Mouse (Mus musculus): Measurements from ENCODE around the gene Npas1. TPM values are rescaled to one million over a fixed set of nuclear protein-coding genes. Genes with fewer than 3 reads are reported as not detected.

Gene Npas1
- total RNA-seq (2014; rRNA removed) (9.4 and 11.1 TPM in 2 replicates), polyA plus RNA-seq (2015; fragmentation: Nextera tagmentation; extraction: Ambion mirVana) (9.5 and 12.3 TPM in 2 replicates)

- Histone ChIP-seq H3K27ac (ENCODE audit: low read depth, low read length) (no peak within 1 kb of the TSS), H3K27me3 (ENCODE audit: insufficient read depth, low read length) (peaks cover 45% of the 10 kb centered on the region)
- WGBS: 91% methylated on average over 8 of the region's 8 CpGs
Observed at GRCm38 (mm10) chr7:16477628-16478027, at the start of gene Npas1. TSS of gene Npas1 (minus strand) at chr7:16477728.

GRCm38 (mm10) chr7:16525995-16526394, 48.5 kb upstream of the Npas1 start:
- no peak for TF ChIP-seq CTCF (IDR thresholded peaks at IDR 0.05)
- DNase-seq (ENCODE audit: low spot score): no peak
- Histone ChIP-seq H3K27me3 (ENCODE audit: insufficient read depth, low read length) (no peaks in the 10 kb centered on the region), H3K9ac (replicated peaks; ENCODE audit: low read length, poor library complexity, severe bottlenecking) (no peak overlapping the region), H3K9me3 (ENCODE audit: low read length) (no peaks in the 10 kb centered on the region), H3K4me1 (ENCODE audit: insufficient read depth, low read length) (no peaks in the 10 kb centered on the region), H3K4me3 (ENCODE audit: low read depth, low read length) (no peak overlapping the region), H3K4me2 (ENCODE audit: low read depth, low read length, poor library complexity, severe bottlenecking) (no peak overlapping the region), H3K27ac (ENCODE audit: low read depth, low read length) (no peak overlapping the region), H3K36me3 (ENCODE audit: insufficient read depth, low read length) (no peaks in the 10 kb centered on the region; the same call in 1 of the 2 replicates)
- 87% methylated on average over 2 of the region's 2 CpGs for WGBS
- no peak for ATAC-seq (ENCODE audit: low FRiP score)

More at GRCm38 (mm10) chr7:16477628-16478027, at the start of gene Npas1:
- H3K4me1 ChIP-seq (ENCODE audit: insufficient read depth, low read length): 0 out of 2 replicates have a peak, but pooled peaks cover 11% of the 10 kb centered on the region
- H3K36me3 ChIP-seq (ENCODE audit: insufficient read depth, low read length): no peaks in the 10 kb centered on the region
- peak within 1 kb of the TSS; percentile 36 for H3K4me3 ChIP-seq (ENCODE audit: low read depth, low read length)
- peak within 1 kb of the TSS; percentile 44; the same call in 1 of the 2 replicates for H3K9ac ChIP-seq (replicated peaks; ENCODE audit: low read length, poor library complexity, severe bottlenecking)
- TF ChIP-seq CTCF (IDR thresholded peaks at IDR 0.05): no peak
- ATAC-seq (ENCODE audit: low FRiP score) (no peak), DNase-seq (ENCODE audit: low spot score) (no peak)
- H3K4me2 ChIP-seq (ENCODE audit: low read depth, low read length, poor library complexity, severe bottlenecking): peak within 1 kb of the TSS; percentile 68
- H3K9me3 ChIP-seq (ENCODE audit: low read length): no peaks in the 10 kb centered on the region

DNA sequence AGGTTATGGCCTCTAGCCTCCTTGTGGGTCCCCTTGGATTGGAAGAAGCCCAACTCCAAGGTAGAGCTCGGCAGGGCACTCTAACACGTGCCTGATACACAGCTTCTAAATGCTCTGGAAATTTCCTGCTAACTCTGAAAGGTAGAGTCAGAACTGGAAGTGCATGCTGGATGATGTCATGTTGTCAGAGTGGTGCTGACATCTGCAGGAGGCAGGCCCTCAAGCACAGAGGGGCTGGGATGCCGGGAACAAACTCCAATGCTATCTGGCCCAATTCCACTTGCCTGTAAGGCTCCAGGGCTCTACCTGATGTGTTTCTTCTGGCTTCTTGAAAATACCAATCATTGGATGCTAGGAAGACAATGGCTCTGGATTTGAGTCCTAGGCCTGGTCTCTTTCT, 47.9 kb upstream of the Npas1 start:
- Histone ChIP-seq H3K4me2 (ENCODE audit: low read depth, low read length, poor library complexity, severe bottlenecking) (no peak overlapping the region), H3K36me3 (ENCODE audit: insufficient read depth, low read length) (no peaks in the 10 kb centered on the region; the same call in 1 of the 2 replicates), H3K9ac (replicated peaks; ENCODE audit: low read length, poor library complexity, severe bottlenecking) (no peak overlapping the region), H3K9me3 (ENCODE audit: low read length) (no peaks in the 10 kb centered on the region), H3K4me1 (ENCODE audit: insufficient read depth, low read length) (no peaks in the 10 kb centered on the region), H3K4me3 (ENCODE audit: low read depth, low read length) (no peak overlapping the region), H3K27me3 (ENCODE audit: insufficient read depth, low read length) (no peaks in the 10 kb centered on the region), H3K27ac (ENCODE audit: low read depth, low read length) (no peak overlapping the region)
- TF ChIP-seq CTCF (IDR thresholded peaks at IDR 0.05): no peak
- 86% methylated on average over 3 of the region's 3 CpGs for WGBS
- no peak for DNase-seq (ENCODE audit: low spot score)
- no peak for ATAC-seq (ENCODE audit: low FRiP score)

GRCm38 (mm10) chr7:16524308-16524707, 46.8 kb upstream of the Npas1 start:
- WGBS: 62% methylated on average over 2 of the region's 2 CpGs
- ATAC-seq (ENCODE audit: low FRiP score): no peak

DNA sequence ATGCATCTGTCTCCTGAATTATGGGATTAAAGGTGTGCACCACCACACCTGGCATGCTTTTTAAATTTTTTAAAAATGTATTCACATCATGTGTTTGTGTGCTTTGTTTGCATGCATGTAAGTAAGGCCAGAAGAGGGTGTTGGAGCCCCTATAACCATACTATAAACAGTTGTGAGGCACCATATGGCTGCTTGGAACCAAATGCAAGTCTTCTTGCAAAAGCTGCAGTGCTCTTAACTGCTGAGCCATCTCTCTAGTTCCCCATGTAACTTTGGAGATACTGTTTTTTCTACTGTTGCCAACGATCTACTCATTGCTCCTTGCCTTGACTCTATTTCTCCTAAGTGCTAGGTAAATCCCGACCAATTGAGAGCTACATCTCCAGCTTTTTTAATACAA, 41.8 kb upstream of the Npas1 start:
- no peak for DNase-seq (ENCODE audit: low spot score)
- Histone ChIP-seq H3K9me3 (ENCODE audit: low read length) (no peaks in the 10 kb centered on the region), H3K27me3 (ENCODE audit: insufficient read depth, low read length) (no peaks in the 10 kb centered on the region), H3K36me3 (ENCODE audit: insufficient read depth, low read length) (peaks cover 2% of the 10 kb centered on the region; the same call in 1 of the 2 replicates), H3K4me2 (ENCODE audit: low read depth, low read length, poor library complexity, severe bottlenecking) (no peak overlapping the region), H3K4me1 (ENCODE audit: insufficient read depth, low read length) (no peaks in the 10 kb centered on the region), H3K4me3 (ENCODE audit: low read depth, low read length) (no peak overlapping the region), H3K27ac (ENCODE audit: low read depth, low read length) (no peak overlapping the region), H3K9ac (replicated peaks; ENCODE audit: low read length, poor library complexity, severe bottlenecking) (no peak overlapping the region)
- ATAC-seq (ENCODE audit: low FRiP score): no peak
- no peak for TF ChIP-seq CTCF (IDR thresholded peaks at IDR 0.05)
- WGBS: 95% methylated on average over 2 of the region's 2 CpGs

More at GRCm38 (mm10) chr7:16524308-16524707, 46.8 kb upstream of the Npas1 start:
- H3K4me3 ChIP-seq (ENCODE audit: low read depth, low read length): no peak overlapping the region
- no peaks in the 10 kb centered on the region for H3K27me3 ChIP-seq (ENCODE audit: insufficient read depth, low read length)
- no peaks in the 10 kb centered on the region for H3K9me3 ChIP-seq (ENCODE audit: low read length)
- DNase-seq (ENCODE audit: low spot score): peak; percentile 49
- H3K9ac ChIP-seq (replicated peaks; ENCODE audit: low read length, poor library complexity, severe bottlenecking): no peak overlapping the region
- no peak overlapping the region for H3K4me2 ChIP-seq (ENCODE audit: low read depth, low read length, poor library complexity, severe bottlenecking)
- H3K4me1 ChIP-seq (ENCODE audit: insufficient read depth, low read length): no peaks in the 10 kb centered on the region
- no peaks in the 10 kb centered on the region; the same call in 1 of the 2 replicates for H3K36me3 ChIP-seq (ENCODE audit: insufficient read depth, low read length)
- TF ChIP-seq CTCF (IDR thresholded peaks at IDR 0.05): no peak
- no peak overlapping the region for H3K27ac ChIP-seq (ENCODE audit: low read depth, low read length)

DNA sequence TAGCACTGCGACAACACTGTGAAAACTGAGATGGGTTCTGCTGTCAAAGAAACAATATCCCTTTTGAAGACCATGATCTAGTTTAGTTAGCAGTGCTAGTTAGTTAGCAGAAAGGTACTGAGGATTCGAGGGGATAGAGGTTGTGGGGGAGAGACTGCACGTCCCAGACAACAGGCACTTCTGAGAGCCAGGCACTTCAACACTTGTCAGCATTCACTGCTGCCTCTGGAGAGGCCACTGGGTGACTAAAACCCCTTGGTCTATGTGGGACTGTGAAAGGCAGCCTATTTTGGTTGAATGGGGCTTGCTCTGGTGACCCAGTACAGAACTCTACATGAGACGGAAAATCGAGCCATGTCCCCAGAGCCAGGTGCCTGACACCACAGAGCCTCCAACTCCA, 39.7 kb upstream of the Npas1 start:
- Histone ChIP-seq H3K27me3 (ENCODE audit: insufficient read depth, low read length) (no peaks in the 10 kb centered on the region), H3K9me3 (ENCODE audit: low read length) (no peaks in the 10 kb centered on the region), H3K9ac (replicated peaks; ENCODE audit: low read length, poor library complexity, severe bottlenecking) (no peak overlapping the region), H3K4me1 (ENCODE audit: insufficient read depth, low read length) (no peaks in the 10 kb centered on the region), H3K4me2 (ENCODE audit: low read depth, low read length, poor library complexity, severe bottlenecking) (no peak overlapping the region), H3K27ac (ENCODE audit: low read depth, low read length) (no peak overlapping the region), H3K36me3 (ENCODE audit: insufficient read depth, low read length) (peaks cover 6% of the 10 kb centered on the region; the same call in 1 of the 2 replicates), H3K4me3 (ENCODE audit: low read depth, low read length) (no peak overlapping the region)
- TF ChIP-seq CTCF (IDR thresholded peaks at IDR 0.05): no peak
- DNase-seq (ENCODE audit: low spot score): no peak
- no peak for ATAC-seq (ENCODE audit: low FRiP score)
- 92% methylated on average over 5 of the region's 5 CpGs for WGBS

Measured in midbrain, postnatal 0 days (tissue).